Mouse (Mus musculus): ENCODE data around the gene Sipa1. TPM values are rescaled to one million over a fixed set of nuclear protein-coding genes. Genes with fewer than 3 reads are reported as not detected.
"Not testable (repeated sequence)": the region's sequence is repeated elsewhere in the genome, so short reads cannot be mapped to it uniquely, and the experiment has no call there.

The Sipa1 gene
- polyA plus RNA-seq, 1 experiment = 134 TPM

- Histone ChIP-seq H3K36me3 (replicated peaks; ENCODE audit: low read length) (peaks cover 84% of the 10 kb centered on the region), H3K4me3 (replicated peaks) (peak overlapping the region; percentile 97), H3K9me3 (no peaks in the 10 kb centered on the region), H3K27me3 (replicated peaks) (no peaks in the 10 kb centered on the region), H3K4me1 (peaks cover 56% of the 10 kb centered on the region)
- no peak for TF ChIP-seq FLI1 (IDR thresholded peaks at IDR 0.05; ENCODE audit: low read length)
- TF ChIP-seq GATA1 (IDR thresholded peaks at IDR 0.05; ENCODE audit: borderline replicate concordance, low read length) = no peak
These were observed 30.3 kb upstream of the Sipa1 start for GRCm38 (mm10) chr19:5693801-5694200.

GRCm38 (mm10) chr19:5692913-5693396 lies 29.4 kb upstream of the Sipa1 start:
- H3K9me3 ChIP-seq = no peaks in the 10 kb centered on the region
- peak overlapping the region; percentile 97 for H3K4me3 ChIP-seq (replicated peaks)
- TF ChIP-seq GATA1 (IDR thresholded peaks at IDR 0.05; ENCODE audit: borderline replicate concordance, low read length) (no peak), FLI1 (IDR thresholded peaks at IDR 0.05; ENCODE audit: low read length) (no peak)
- H3K36me3 ChIP-seq (replicated peaks; ENCODE audit: low read length) = peaks cover 75% of the 10 kb centered on the region
- no peaks in the 10 kb centered on the region for H3K27me3 ChIP-seq (replicated peaks)
- peaks cover 58% of the 10 kb centered on the region for H3K4me1 ChIP-seq

DNA sequence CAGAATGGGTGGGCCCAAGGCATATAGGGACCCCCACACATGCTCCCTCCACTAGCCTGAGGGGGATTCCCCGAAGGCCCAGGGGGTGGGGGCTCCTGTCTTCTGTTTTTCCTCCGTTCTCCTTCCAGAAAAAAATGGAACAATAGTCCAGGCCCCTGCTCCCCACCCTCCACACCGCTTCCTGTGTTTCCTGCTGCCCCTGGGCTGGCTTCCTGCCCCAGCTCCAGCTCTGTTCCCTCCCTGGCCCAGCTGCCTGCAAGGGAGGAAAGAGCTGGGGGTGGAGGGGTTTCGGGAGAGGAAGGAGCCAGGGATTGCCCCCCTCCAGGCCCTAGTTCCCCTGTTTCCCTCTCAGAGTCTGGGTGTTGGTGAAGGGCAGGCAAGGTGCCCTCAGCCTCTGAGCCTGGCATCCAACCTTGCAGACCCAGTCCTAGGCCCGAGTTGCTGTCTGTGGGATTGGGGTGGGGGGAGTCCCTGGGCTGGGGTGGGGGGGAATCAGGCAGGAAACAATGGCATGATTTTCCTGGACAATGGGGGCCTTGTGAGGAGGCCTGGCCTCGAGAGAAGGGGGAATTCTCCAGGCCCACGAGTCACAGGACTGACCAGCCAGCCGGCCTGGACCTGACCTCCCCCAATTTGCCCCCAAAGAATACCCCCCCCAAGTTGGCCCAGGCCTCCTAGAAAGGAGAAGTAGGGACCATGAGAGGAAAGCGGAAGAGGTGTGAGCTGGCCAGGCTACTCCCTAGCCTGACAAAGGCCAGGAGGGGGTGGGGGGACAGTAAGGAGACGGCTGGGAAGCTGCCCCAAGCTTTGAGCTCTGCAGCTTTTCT lies 28.8 kb upstream of the Sipa1 start:
- peak overlapping the region; percentile 97 for H3K4me3 ChIP-seq (replicated peaks)
- H3K9me3 ChIP-seq = no peaks in the 10 kb centered on the region
- peaks cover 71% of the 10 kb centered on the region for H3K36me3 ChIP-seq (replicated peaks; ENCODE audit: low read length)
- H3K27me3 ChIP-seq (replicated peaks) = no peaks in the 10 kb centered on the region
- H3K4me1 ChIP-seq = peaks cover 65% of the 10 kb centered on the region
- TF ChIP-seq FLI1 (IDR thresholded peaks at IDR 0.05; ENCODE audit: low read length) (no peak), GATA1 (IDR thresholded peaks at IDR 0.05; ENCODE audit: borderline replicate concordance, low read length) (no peak)

- H3K9me3 ChIP-seq = no peaks in the 10 kb centered on the region
- H3K4me1 ChIP-seq = peaks cover 70% of the 10 kb centered on the region
- H3K36me3 ChIP-seq (replicated peaks; ENCODE audit: low read length) = peaks cover 69% of the 10 kb centered on the region
These were observed 28.1 kb upstream of the Sipa1 start for GRCm38 (mm10) chr19:5691601-5692000.

GRCm38 (mm10) chr19:5690343-5690735 lies 26.8 kb upstream of the Sipa1 start:
- TF ChIP-seq GATA1 (IDR thresholded peaks at IDR 0.05; ENCODE audit: borderline replicate concordance, low read length) = no peak
- TF ChIP-seq FLI1 (IDR thresholded peaks at IDR 0.05; ENCODE audit: low read length) = no peak
- H3K4me3 ChIP-seq (replicated peaks) = peak overlapping the region; percentile 97
- H3K4me1 ChIP-seq = peaks cover 67% of the 10 kb centered on the region
- H3K9me3 ChIP-seq = no peaks in the 10 kb centered on the region
- no peaks in the 10 kb centered on the region for H3K27me3 ChIP-seq (replicated peaks)
- peaks cover 69% of the 10 kb centered on the region for H3K36me3 ChIP-seq (replicated peaks; ENCODE audit: low read length)

More at GRCm38 (mm10) chr19:5691601-5692000, 28.1 kb upstream of the Sipa1 start:
- TF ChIP-seq GATA1 (IDR thresholded peaks at IDR 0.05; ENCODE audit: borderline replicate concordance, low read length) (no peak), FLI1 (IDR thresholded peaks at IDR 0.05; ENCODE audit: low read length) (no peak)
- H3K4me3 ChIP-seq (replicated peaks) = peak overlapping the region; percentile 97
- H3K27me3 ChIP-seq (replicated peaks) = no peaks in the 10 kb centered on the region

DNA sequence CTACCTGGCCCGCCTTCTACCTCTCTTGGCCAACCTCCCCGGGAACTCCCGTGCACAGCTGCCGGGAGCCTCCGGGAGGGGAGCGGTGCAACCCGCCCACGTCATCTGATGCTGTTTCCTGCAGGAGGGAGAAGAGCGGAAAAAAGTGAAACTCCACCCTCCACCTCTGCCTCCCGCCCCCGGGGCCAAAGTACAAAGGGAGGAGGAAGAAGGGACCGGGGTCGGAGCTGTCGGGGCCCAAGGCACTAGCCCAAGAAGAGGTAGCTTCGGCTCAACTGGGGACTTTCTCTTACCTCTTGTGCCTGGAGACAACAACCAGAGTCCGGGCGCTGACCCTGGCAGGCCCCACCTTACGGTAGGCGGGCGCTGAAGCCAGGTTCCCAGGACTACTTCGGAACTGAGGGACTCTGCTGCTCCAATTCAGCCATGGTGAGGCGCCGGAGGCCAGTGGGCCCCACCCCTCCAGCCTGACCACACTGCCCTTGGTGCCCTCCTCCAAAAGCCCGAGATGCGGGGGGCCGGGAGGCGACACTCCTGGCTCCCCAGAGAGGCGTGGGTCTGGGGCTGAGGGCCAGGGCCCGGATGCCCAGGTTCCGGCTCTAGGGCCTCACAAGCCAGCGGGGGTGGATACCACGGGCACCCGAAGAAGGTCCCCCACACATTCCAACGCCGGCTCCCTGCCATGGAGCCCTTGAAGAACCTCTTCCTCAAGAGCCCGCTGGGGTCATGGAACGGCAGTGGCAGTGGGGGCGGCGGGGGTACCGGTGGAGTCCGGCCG lies 26.2 kb upstream of the Sipa1 start:
- H3K36me3 ChIP-seq (replicated peaks; ENCODE audit: low read length) = peaks cover 69% of the 10 kb centered on the region
- no peak for TF ChIP-seq FLI1 (IDR thresholded peaks at IDR 0.05; ENCODE audit: low read length)
- no peak for TF ChIP-seq GATA1 (IDR thresholded peaks at IDR 0.05; ENCODE audit: borderline replicate concordance, low read length)
- H3K4me3 ChIP-seq (replicated peaks) = peak overlapping the region; percentile 97
- H3K27me3 ChIP-seq (replicated peaks) = no peaks in the 10 kb centered on the region
- H3K9me3 ChIP-seq = no peaks in the 10 kb centered on the region
- H3K4me1 ChIP-seq = peaks cover 64% of the 10 kb centered on the region

- H3K4me1 ChIP-seq = peaks cover 58% of the 10 kb centered on the region
- peak overlapping the region; percentile 97 for H3K4me3 ChIP-seq (replicated peaks)
- H3K27me3 ChIP-seq (replicated peaks) = no peaks in the 10 kb centered on the region
- H3K36me3 ChIP-seq (replicated peaks; ENCODE audit: low read length) = peaks cover 69% of the 10 kb centered on the region
- no peaks in the 10 kb centered on the region for H3K9me3 ChIP-seq
- TF ChIP-seq FLI1 (IDR thresholded peaks at IDR 0.05; ENCODE audit: low read length) = no peak
- no peak for TF ChIP-seq GATA1 (IDR thresholded peaks at IDR 0.05; ENCODE audit: borderline replicate concordance, low read length)
These were observed 25.6 kb upstream of the Sipa1 start for GRCm38 (mm10) chr19:5689088-5689428.

GRCm38 (mm10) chr19:5688200-5689087 lies 24.9 kb upstream of the Sipa1 start, which contains the start of the genes Map3k11 and Pcnx3:
Map3k11 (plus strand) TSS chr19:5688742.
Pcnx3 (minus strand) TSS chr19:5688908.
- Histone ChIP-seq H3K9me3 (no peaks in the 10 kb centered on the region), H3K27me3 (replicated peaks) (no peaks in the 10 kb centered on the region), H3K4me3 (replicated peaks) (peak within 1 kb of the TSS; percentile 97), H3K36me3 (replicated peaks; ENCODE audit: low read length) (peaks cover 69% of the 10 kb centered on the region), H3K4me1 (peaks cover 52% of the 10 kb centered on the region)
- TF ChIP-seq FLI1 (IDR thresholded peaks at IDR 0.05; ENCODE audit: low read length) = no peak
- no peak for TF ChIP-seq GATA1 (IDR thresholded peaks at IDR 0.05; ENCODE audit: borderline replicate concordance, low read length)

GRCm38 (mm10) chr19:5687738-5688137 lies 24.2 kb upstream of the Sipa1 start:
- H3K27me3 ChIP-seq (replicated peaks) = no peaks in the 10 kb centered on the region
- H3K9me3 ChIP-seq = no peaks in the 10 kb centered on the region
- peaks cover 48% of the 10 kb centered on the region for H3K4me1 ChIP-seq
- TF ChIP-seq FLI1 (IDR thresholded peaks at IDR 0.05; ENCODE audit: low read length) = no peak
- TF ChIP-seq GATA1 (IDR thresholded peaks at IDR 0.05; ENCODE audit: borderline replicate concordance, low read length) = no peak
- H3K36me3 ChIP-seq (replicated peaks; ENCODE audit: low read length) = peaks cover 69% of the 10 kb centered on the region
- H3K4me3 ChIP-seq (replicated peaks) = peak overlapping the region; percentile 97

DNA sequence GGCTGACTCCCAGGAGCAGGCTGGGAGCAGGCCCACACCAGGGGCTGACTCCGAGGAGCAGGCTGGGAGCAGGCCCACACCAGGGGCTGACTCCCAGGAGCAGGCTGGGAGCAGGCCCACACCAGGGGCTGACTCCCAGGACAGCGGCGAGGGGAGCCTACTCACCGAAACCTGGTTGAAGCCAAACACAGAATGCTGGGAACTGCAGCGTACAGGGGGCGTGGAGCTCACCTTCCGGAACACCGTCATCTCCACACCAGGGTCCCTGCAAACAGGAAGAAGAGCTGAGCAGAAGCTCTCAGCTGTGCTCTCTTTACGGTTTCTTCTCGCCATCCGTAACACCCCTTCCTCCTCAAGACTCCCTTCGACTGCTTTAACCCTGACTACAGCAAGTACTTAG lies 23.4 kb upstream of the Sipa1 start:
- peak overlapping the region; percentile 97 for H3K4me3 ChIP-seq (replicated peaks)
- H3K27me3 ChIP-seq (replicated peaks); H3K9me3 ChIP-seq: not testable (repeated sequence)
- H3K36me3 ChIP-seq (replicated peaks; ENCODE audit: low read length) = peaks cover 70% of the 10 kb centered on the region
- H3K4me1 ChIP-seq = peaks cover 40% of the 10 kb centered on the region
